Mouse (Mus musculus) embryonic facial prominence, embryonic 15.5 days (tissue): ENCODE measurements around the gene Fam193a. TPM values are rescaled to one million over a fixed set of nuclear protein-coding genes. Genes with fewer than 3 reads are reported as not detected.

ENCODE experiments used
- ATAC-seq: fragments of 200-750 bp; cut with Nextera tagmentation; 2 replicates; pipeline ENCODE4 v1.8.0; 2017; ENCODE audit warnings: low read depth, moderate TSS enrichment; ENCODE audit not compliant: insufficient number of reproducible peaks, low FRiP score, low TSS enrichment
- H3K27ac ChIP-seq: fragments of 300-500 bp; sonication (generic); replicated peaks from 2 replicates; pipeline ENCODE4 v1.5.1; 2015; ENCODE audit warnings: mild to moderate bottlenecking, inconsistent platforms
- H3K27me3 ChIP-seq: fragments of 300-500 bp; sonication (generic); 2 replicates; pipeline ENCODE4 v1.6.1; 2015; ENCODE audit warnings: inconsistent platforms
- H3K36me3 ChIP-seq: fragments of 300-500 bp; sonication (generic); 2 replicates; pipeline ENCODE4 v1.6.1; 2015; ENCODE audit warnings: mild to moderate bottlenecking, inconsistent platforms
- H3K4me1 ChIP-seq: fragments of 300-500 bp; sonication (generic); 2 replicates; pipeline ENCODE4 v1.6.1; 2015; ENCODE audit warnings: inconsistent platforms
- H3K4me2 ChIP-seq: fragments of 300-500 bp; sonication (generic); replicated peaks from 2 replicates; pipeline ENCODE4 v1.6.1; 2015; ENCODE audit warnings: mild to moderate bottlenecking, inconsistent platforms
- H3K4me3 ChIP-seq: fragments of 300-500 bp; sonication (generic); replicated peaks from 2 replicates; pipeline ENCODE4 v1.5.1; 2015; ENCODE audit warnings: mild to moderate bottlenecking, inconsistent platforms
- H3K9ac ChIP-seq: fragments of 300-500 bp; sonication (generic); 2 replicates; pipeline ENCODE4 v1.6.1; 2015; ENCODE audit warnings: inconsistent platforms
- H3K9me3 ChIP-seq: fragments of 300-500 bp; sonication (generic); replicated peaks from 2 replicates; pipeline ENCODE4 v1.6.1; 2016; ENCODE audit warnings: inconsistent platforms
- WGBS: fragments of 180-500 bp; shearing (Covaris S2); methylation state at CpG from one replicate; pipeline ENCODE4 v1.1.7; 2015; 5-methylcytosine and 5-hydroxymethylcytosine counted together
- polyA plus RNA-seq: library from polyadenylated mRNA; unstranded; fragments of >200 nt; fragmentation: Nextera tagmentation; extraction: Ambion mirVana; gene quantifications from 2 replicates; pipeline ENCODE4 v1.2.1, GENCODE M21; 2015

Gene Fam193a
- polyA plus RNA-seq, 1 experiment from 2014 or later: 13.5 TPM

GRCm38 (mm10) chr5:34340246-34340645, 29.5 kb upstream of the Fam193a start:
- Histone ChIP-seq H3K36me3 (peaks cover 19% of the 10 kb centered on the region; the same call in 1 of the 2 replicates), H3K27me3 (no peaks in the 10 kb centered on the region), H3K4me1 (0 out of 2 replicates have a peak, but pooled peaks cover 13% of the 10 kb centered on the region), H3K9ac (no peak overlapping the region), H3K4me2 (no peak overlapping the region), H3K9me3 (no peaks in the 10 kb centered on the region), H3K4me3 (no peak overlapping the region), H3K27ac (no peak overlapping the region)
- no peak for ATAC-seq
- WGBS: 93% methylated on average over 6 of the region's 6 CpGs

DNA sequence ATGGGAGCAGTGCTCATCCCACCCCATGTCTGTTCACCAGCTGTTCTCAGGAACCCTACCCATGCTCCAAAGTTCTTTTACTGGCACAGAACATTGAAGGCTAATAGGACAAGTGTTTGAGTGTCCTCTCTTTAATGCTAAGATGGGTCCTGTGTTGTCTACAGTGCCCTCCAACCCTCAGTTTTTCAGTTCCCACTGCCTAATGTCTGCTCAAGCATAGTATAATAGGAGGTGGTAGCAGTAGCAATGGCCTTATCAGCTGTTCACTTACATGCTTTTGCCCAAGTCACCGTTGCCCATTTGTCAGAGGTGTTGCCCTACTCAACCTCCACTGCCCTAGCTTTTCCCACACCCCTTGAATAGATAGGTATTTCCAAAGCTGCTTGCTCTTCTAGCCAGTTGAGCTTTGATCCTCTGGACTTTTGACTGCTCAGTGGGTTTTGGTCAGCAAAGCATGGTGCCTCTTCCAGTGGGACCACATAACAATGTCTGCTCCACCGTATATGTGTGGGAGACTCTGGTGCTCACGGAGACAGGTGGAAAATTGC, 17.6 kb upstream of the Fam193a start:
- WGBS: 95% methylated on average over 3 of the region's 3 CpGs
- H3K27me3 ChIP-seq: no peaks in the 10 kb centered on the region

DNA sequence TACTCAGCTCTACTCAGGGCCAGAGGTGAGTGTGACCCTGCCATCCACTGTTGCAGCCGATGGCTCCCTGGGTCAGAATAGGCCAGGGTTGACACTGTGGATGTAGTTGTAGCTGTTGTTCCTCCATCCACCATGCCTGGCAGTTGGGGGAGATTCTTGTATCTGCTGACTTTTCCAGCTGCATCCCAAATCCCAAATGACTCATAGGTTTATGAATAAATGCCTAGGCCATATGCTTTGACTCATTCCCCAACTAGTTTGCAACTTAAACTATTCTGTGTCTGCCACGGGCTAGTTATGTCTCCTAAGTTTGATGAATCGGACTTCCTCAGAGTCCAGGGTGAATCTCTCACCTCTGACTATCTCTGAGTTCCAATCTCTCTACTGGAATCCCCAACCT, 9.5 kb upstream of the Fam193a start:
- WGBS: 91% methylated on average over 3 of the region's 3 CpGs
- no peak overlapping the region for H3K4me3 ChIP-seq
- no peaks in the 10 kb centered on the region for H3K4me1 ChIP-seq
- H3K9ac ChIP-seq: no peak overlapping the region
- no peak overlapping the region for H3K4me2 ChIP-seq
- ATAC-seq: no peak
- no peak overlapping the region for H3K27ac ChIP-seq
- peaks cover 52% of the 10 kb centered on the region for H3K36me3 ChIP-seq
- H3K27me3 ChIP-seq: no peaks in the 10 kb centered on the region
- no peaks in the 10 kb centered on the region for H3K9me3 ChIP-seq

More for the DNA sequence above, 17.6 kb upstream of the Fam193a start:
- ATAC-seq: no peak
- Histone ChIP-seq H3K9me3 (no peaks in the 10 kb centered on the region), H3K4me3 (no peak overlapping the region), H3K4me1 (no peaks in the 10 kb centered on the region), H3K36me3 (peaks cover 96% of the 10 kb centered on the region), H3K27ac (no peak overlapping the region), H3K4me2 (no peak overlapping the region), H3K9ac (no peak overlapping the region)

DNA sequence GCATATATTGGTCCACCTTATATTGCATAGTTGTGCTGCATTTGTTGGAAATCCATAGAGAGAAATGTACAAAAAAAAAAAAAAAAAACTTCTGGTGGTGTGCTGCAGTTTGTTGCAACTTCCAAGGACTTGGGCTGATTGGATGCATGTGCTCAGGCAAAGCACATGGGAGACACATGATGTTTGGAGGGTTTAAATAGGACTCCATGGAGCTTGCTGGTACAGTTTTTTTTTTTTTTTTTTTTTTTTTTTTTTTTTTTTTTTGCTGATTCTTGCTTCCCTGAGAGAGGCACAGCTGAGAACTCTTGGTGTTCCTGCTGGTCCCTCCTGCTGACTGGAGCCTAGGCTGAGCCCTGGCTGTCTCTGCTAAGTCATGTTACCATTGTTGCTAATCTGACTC, 6.6 kb upstream of the Fam193a start:
- H3K36me3 ChIP-seq: peaks cover 31% of the 10 kb centered on the region
- H3K4me2 ChIP-seq: no peak overlapping the region
- no peaks in the 10 kb centered on the region for H3K27me3 ChIP-seq
- no peak for ATAC-seq
- H3K27ac ChIP-seq: no peak overlapping the region
- no peak overlapping the region for H3K9ac ChIP-seq
- no peaks in the 10 kb centered on the region for H3K9me3 ChIP-seq
- H3K4me3 ChIP-seq: no peak overlapping the region
- no peaks in the 10 kb centered on the region for H3K4me1 ChIP-seq

GRCm38 (mm10) chr5:34368551-34369290, 1.0 kb upstream of the Fam193a start:
- Histone ChIP-seq H3K4me2 (peak overlapping the region; percentile 60), H3K4me1 (peaks cover 16% of the 10 kb centered on the region), H3K27me3 (no peaks in the 10 kb centered on the region), H3K4me3 (peak overlapping the region; percentile 84), H3K9me3 (no peaks in the 10 kb centered on the region), H3K27ac (peak overlapping the region; percentile 85), H3K36me3 (peaks cover 10% of the 10 kb centered on the region; the same call in 1 of the 2 replicates), H3K9ac (peak overlapping the region; percentile 21; the same call in 1 of the 2 replicates)
- 66% methylated on average over 7 of the region's 7 CpGs for WGBS
- no peak for ATAC-seq

- peak overlapping the region; percentile 91 for H3K9ac ChIP-seq
Observed at GRCm38 (mm10) chr5:34370022-34370823, 490 bp downstream of the Fam193a start.

DNA sequence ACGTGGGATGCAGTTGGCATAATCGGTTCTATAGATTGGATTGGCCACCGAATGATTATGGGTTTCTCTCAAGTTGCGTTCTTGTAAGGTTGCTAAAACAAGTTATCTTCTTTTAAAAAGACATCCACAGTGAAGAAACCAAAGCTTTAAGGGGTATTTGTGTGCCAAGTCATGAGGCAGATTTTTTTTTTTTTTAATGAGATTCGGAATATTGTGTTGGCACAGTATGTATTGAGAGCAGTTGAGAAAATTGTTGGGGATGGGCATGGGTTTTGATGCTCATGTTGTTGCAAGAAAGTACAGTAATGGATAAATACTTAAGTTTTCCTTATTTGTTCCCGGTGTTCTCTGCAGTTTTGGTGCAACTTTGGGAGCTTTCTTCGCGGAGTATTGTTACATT, 1.1 kb downstream of the Fam193a start:
- H3K9ac ChIP-seq: peak overlapping the region; percentile 91
- peaks cover 16% of the 10 kb centered on the region for H3K4me1 ChIP-seq
- H3K27ac ChIP-seq: no peak overlapping the region
- peak overlapping the region; percentile 84 for H3K4me3 ChIP-seq
- no peak for ATAC-seq
- WGBS: 17% methylated on average over 8 of the region's 8 CpGs
- no peaks in the 10 kb centered on the region for H3K36me3 ChIP-seq
- no peaks in the 10 kb centered on the region for H3K9me3 ChIP-seq
- no peaks in the 10 kb centered on the region for H3K27me3 ChIP-seq
- peak overlapping the region; percentile 54 for H3K4me2 ChIP-seq

More at GRCm38 (mm10) chr5:34370022-34370823, 490 bp downstream of the Fam193a start:
- Histone ChIP-seq H3K4me2 (peak overlapping the region; percentile 54), H3K4me1 (peaks cover 16% of the 10 kb centered on the region), H3K4me3 (peak overlapping the region; percentile 84), H3K9me3 (no peaks in the 10 kb centered on the region), H3K36me3 (peaks cover 3% of the 10 kb centered on the region; the same call in 1 of the 2 replicates), H3K27me3 (no peaks in the 10 kb centered on the region), H3K27ac (peak overlapping the region; percentile 71)
- WGBS: 1% methylated on average over 72 of the region's 114 CpGs
- no peak for ATAC-seq

DNA sequence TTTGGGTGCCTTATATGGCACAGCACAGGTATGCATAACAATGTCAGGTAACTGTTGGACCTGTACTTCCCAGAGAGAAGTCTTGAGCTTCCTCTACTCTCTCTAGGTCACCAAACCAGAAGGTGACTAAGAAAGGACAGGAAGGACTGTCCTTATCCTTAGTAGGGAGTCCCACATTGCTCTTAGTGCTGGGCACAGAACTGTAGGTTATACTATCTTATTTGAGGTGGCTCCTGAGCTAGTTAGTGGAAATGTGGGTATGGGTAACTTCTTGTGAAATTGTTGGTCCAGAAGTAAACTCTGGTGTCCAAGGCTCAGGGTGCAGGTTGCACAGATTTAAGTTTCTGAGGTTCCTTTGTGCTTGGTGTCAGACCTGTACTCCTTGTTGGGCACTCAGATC, 2.4 kb downstream of the Fam193a start:
- Histone ChIP-seq H3K36me3 (no peaks in the 10 kb centered on the region), H3K9ac (no peak overlapping the region), H3K4me3 (no peak overlapping the region), H3K4me2 (no peak overlapping the region), H3K4me1 (peaks cover 16% of the 10 kb centered on the region), H3K9me3 (no peaks in the 10 kb centered on the region), H3K27me3 (no peaks in the 10 kb centered on the region), H3K27ac (no peak overlapping the region)
- no peak for ATAC-seq

DNA sequence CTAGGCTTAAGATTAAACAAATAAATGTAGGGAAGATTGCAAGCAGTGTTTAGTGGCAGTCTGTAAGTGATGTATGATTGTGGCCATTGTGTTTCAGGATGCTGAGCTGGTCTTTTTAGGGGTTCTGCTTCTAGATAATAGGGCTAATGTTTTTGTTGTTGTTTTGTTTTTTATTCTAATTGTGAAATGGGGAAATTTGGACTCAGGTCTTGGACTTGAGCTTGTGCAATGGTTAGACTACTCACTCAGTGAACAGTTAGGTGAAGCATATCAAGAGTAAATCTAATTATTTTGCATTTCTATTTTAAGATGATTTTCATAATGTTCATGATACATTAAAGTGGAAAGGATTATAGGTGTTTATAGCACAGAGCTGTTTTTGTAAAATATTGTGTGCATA, 2.8 kb downstream of the Fam193a start:
- H3K9me3 ChIP-seq: no peaks in the 10 kb centered on the region
- no peak overlapping the region for H3K4me3 ChIP-seq
- no peak for ATAC-seq
- H3K9ac ChIP-seq: no peak overlapping the region
- no peaks in the 10 kb centered on the region for H3K27me3 ChIP-seq
- H3K4me1 ChIP-seq: peaks cover 16% of the 10 kb centered on the region
- no peaks in the 10 kb centered on the region for H3K36me3 ChIP-seq
- no peak overlapping the region for H3K4me2 ChIP-seq
- no peak overlapping the region for H3K27ac ChIP-seq

- no peaks in the 10 kb centered on the region for H3K27me3 ChIP-seq
- H3K9ac ChIP-seq: no peak overlapping the region
- no peaks in the 10 kb centered on the region for H3K36me3 ChIP-seq
- no peaks in the 10 kb centered on the region for H3K4me1 ChIP-seq
- no peak overlapping the region for H3K4me3 ChIP-seq
- no peaks in the 10 kb centered on the region for H3K9me3 ChIP-seq
- no peak overlapping the region for H3K27ac ChIP-seq
- ATAC-seq: no peak
- H3K4me2 ChIP-seq: no peak overlapping the region
Observed at GRCm38 (mm10) chr5:34378787-34379186, 9.1 kb downstream of the Fam193a start.

- Histone ChIP-seq H3K4me1 (no peaks in the 10 kb centered on the region), H3K4me3 (no peak overlapping the region), H3K27me3 (no peaks in the 10 kb centered on the region), H3K9ac (no peak overlapping the region), H3K36me3 (peaks cover 14% of the 10 kb centered on the region; the same call in 1 of the 2 replicates), H3K4me2 (no peak overlapping the region), H3K9me3 (no peaks in the 10 kb centered on the region), H3K27ac (no peak overlapping the region)
- 91% methylated on average over 2 of the region's 2 CpGs for WGBS
- ATAC-seq: no peak
Observed at GRCm38 (mm10) chr5:34381700-34382099, 12.0 kb downstream of the Fam193a start.
